Mouse (Mus musculus) c-Kit-negative CD71-positive TER-119-positive erythroid progenitor cells, embryonic 14.5 days (primary cell): ENCODE measurements around the gene Wdr73.
"Not testable (repeated sequence)": the region's sequence is repeated elsewhere in the genome, so short reads cannot be mapped to it uniquely, and the experiment has no call there.

Source experiments
- DNase-seq: peaks from one replicate; pipeline ENCODE4 v3.0.0-alpha.2; 2013; ENCODE audit warnings: low read depth, low spot score

The Wdr73 gene

GRCm38 (mm10) chr7:80900944-80901501 lies at the start of gene Wdr73:
Gene Wdr73, minus strand, starts transcription at chr7:80901269.
- DNase-seq: peak; percentile 78

- DNase-seq: peak; percentile 85
Observed at GRCm38 (mm10) chr7:80947445-80948350, 46.6 kb upstream of the Wdr73 start, which contains the start of gene Sec11a. Gene Sec11a, minus strand, starts transcription at chr7:80947780.

DNA sequence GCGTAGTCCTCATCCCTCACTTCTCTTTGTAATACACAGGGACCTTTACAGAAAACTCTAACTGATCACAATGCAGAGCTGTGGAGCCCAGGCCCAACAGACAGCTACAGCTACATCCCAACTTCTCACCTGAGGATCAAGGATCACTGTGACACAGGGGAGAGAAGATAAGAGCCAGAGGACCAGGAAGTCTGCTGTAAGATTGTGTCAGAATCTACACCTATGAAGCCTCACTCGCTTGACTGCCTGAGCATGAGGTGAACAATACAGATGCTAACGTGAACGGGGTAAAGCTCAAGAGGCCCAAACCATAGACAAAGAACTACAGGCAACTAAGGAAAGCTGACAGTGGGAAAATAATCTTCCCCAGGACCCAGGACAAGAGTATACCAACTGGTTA lies 38.7 kb upstream of the Wdr73 start:
- no peak for DNase-seq

- DNase-seq: not testable (repeated sequence)
Observed at GRCm38 (mm10) chr7:80937304-80937666, 36.2 kb upstream of the Wdr73 start.

DNA sequence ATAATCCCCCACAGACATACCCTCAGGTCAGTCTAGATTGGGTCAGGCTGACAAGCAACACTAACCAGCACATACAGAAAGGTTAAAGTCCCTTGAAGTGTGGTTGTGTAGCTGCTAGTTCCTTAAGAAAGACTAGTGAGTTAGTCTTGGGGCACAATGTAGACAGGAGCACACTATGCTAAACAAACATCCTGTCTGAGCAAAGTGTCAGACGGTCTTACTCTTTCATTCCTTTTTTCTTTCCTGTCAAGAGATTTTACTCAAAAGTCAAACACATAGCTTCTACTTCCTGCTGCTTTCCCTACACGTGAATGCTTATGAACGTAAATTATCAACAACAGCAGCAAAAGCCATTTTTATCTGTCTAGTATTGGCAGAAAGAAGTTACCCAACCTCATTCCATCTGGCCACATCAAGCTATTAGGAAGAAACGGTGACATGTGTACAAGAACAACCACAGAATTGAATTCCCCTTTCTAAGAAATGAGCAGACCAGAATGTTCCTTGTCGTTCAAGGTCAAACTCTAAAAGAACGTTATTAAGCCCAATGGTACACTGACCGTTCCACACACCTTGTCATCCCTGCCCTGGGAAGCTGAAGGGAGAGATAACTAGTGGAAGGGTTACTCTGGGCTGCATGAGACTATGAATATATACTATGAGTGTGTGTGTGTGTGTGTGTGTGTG lies 35.7 kb upstream of the Wdr73 start:
- DNase-seq: not testable (repeated sequence)

DNA sequence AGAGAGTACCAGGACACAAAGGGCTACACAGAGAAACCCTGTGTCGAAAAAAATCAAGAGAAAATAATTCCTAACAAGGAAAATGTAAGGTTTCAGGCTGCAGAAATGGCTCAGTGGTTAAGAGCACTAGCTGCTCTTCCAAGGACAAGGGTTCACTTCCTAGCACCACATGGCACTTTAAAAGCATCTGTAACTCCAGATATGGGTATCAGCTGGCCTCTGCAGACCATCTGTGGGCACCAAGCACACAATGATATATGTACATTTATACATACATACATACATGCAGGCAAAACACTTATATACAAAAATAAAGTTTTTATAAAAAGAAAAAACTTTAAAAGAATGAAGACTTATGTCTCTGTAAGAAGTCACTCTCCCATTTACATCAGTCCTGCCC lies 34.8 kb upstream of the Wdr73 start:
- no peak for DNase-seq

- no peak for DNase-seq
Observed at GRCm38 (mm10) chr7:80932777-80933176, 31.7 kb upstream of the Wdr73 start.

DNA sequence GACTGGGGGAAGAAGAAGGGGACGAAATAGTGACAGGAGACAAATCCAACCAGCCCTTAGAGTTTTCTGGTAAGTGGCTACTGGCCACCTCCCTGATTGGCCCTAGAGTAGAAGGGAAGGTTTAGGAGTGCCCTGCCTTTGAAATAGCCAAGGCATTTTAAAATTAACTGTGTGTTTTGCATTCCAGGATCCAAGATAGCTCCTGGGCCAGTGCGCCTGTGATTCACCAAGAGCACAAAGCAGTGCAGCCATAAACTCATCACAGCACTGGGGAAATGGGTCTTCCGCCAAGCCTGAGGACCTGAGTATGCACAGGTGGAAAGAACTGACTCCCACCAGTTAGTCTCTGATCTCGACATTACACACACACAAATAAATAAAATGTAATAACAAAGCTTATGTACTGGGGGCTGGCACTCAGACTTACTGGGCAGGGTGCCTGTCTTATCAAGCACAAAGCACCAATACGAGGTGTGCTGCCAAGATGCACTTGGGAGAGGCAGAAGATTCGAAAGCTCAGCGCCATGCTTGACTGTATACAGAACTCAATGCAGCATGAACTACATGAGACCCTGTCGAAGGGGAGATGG lies 30.6 kb upstream of the Wdr73 start:
- no peak for DNase-seq

DNA sequence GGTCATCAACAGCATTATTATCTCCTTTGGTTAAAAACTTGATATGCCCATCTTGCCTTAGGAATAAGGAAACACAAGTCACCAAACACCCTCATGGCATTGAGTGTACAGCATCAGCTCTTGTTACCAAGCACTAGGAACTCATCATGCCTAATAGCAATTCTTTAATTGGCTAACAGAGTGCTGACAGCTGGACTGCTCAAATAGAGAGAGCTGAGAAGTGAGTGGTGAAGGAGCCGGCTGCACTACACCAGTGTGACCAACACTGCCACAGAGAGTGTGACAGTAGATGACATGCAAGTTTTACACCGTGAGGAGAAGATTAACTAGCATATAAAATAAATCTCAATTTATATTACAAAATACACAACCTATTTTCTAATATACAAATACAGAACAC lies 22.1 kb upstream of the Wdr73 start:
- no peak for DNase-seq

DNA sequence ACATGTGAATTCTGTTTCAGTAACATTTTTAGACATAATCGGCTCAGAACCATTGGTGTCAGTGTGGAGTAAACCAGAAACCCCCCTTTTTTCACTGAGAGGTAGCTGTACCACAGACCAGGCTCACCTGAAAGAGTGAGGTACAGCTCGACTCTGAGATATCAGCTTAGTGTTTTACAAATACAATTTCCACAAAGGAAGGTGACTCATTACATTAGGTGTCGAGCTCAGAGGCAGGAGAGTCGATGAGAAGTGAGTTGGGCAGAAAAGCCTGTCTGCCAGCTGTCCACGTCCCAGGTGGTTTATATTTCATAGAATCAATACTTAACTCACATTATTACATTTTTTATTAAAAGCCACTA lies 18.6 kb upstream of the Wdr73 start:
- DNase-seq: no peak

- no peak for DNase-seq
Observed at GRCm38 (mm10) chr7:80918982-80919646, 18.0 kb upstream of the Wdr73 start.

- DNase-seq: no peak
Observed at GRCm38 (mm10) chr7:80917916-80918465, 16.9 kb upstream of the Wdr73 start.

DNA sequence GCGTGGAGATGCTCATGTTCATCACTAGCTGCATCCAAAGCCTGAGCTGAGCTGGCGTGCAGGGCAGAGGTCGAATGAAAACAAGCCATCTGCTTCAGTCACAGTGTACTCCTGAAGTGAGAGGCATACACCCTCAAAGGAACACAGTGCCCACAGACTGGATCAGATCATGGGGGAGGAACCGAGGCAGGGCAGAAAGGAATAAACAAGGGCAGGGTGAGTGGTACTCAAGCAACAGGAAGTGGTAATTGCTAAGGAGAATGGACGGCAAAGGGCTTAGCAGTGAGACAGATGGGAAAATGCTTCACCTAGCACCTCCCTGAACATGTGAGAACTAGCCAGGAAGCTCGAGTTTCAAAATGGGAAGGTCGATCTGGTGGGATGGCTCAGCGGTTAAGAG lies 11.4 kb upstream of the Wdr73 start:
- DNase-seq: no peak

DNA sequence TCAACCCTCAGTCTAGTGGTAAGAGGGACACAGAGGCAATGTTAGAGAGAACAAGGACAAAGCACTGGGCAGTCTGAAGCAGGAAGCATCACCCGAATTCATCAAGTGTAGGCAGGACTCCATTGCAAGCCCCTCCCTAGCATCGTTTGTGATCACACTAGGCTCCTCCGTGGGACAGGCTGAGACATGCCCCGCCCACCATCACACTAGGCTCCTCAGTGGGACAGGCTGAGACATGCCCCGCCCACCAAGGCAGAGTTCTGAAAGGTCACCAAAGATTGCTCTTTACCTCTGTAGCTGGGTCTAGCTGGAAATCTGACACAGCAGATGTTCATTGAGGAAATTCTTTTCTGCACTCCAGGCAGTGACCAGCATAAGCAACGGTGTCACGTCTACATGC lies 10.0 kb upstream of the Wdr73 start:
- no peak for DNase-seq

DNA sequence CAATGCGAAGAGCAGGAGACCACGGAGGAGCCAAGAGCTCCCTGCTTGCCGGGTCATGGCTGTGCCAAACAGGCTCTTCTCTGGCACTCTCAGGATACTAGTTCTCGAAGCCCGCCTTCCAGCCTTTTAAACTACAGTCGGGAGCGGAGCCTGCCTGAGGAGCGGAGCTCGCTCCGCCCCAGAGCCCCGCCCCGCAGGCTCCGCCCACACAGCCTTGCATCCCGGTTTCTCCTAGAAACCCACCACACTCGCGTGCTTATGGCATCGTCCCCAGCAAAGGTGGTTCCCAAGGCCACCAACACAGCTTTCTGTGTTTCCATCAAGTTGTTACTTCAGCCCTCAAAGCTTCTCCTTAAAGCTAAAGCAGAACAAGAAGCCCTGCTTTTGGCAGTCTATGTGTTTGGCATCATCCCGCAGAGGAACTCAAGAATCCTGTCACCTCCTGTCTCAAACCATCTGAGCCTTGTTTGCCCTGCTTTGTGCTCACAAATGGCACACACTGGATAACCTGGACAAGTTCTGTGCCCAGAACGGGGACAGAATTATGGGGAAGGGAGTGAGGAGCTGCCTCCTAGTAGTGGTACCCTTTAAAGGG lies 3.9 kb upstream of the Wdr73 start, which contains the start of gene Nmb:
Gene Nmb, minus strand, starts transcription at position 156 of the 595 bp plus-strand sequence.
- peak; percentile 31 for DNase-seq

- DNase-seq: no peak
Observed at GRCm38 (mm10) chr7:80903625-80904422, 2.8 kb upstream of the Wdr73 start.

- DNase-seq: peak; percentile 24
Observed at GRCm38 (mm10) chr7:80901541-80902274, 639 bp upstream of the Wdr73 start.

- no peak for DNase-seq
Observed at GRCm38 (mm10) chr7:80897721-80898120, 3.3 kb downstream of the Wdr73 start.

GRCm38 (mm10) chr7:80897134-80897533 lies 3.9 kb downstream of the Wdr73 start:
- no peak for DNase-seq
